Mouse (Mus musculus) G1E-ER4 (cell line): Measurements from ENCODE around the gene Emx1. TPM values are rescaled to one million over a fixed set of nuclear protein-coding genes. Genes with fewer than 3 reads are reported as not detected.

Experiments
- GATA1 ChIP-seq: IDR thresholded peaks from one replicate; pipeline ENCODE4 v1.8.0; 2012; ENCODE audit warnings: low read length, inconsistent platforms
- polyA plus RNA-seq: library from polyadenylated mRNA; stranded (reverse); fragments of >175 nt; gene quantifications from 2 replicates; pipeline ENCODE4 v1.2.3, GENCODE M21; 2012

Gene Emx1
- polyA plus RNA-seq, 1 experiment, result not detected

- no peak for TF ChIP-seq GATA1
Measured at GRCm38 (mm10) chr6:85249821-85250220, 62.6 kb downstream of the Emx1 start.

- TF ChIP-seq GATA1, result no peak
Measured at GRCm38 (mm10) chr6:85250811-85251241, 63.6 kb downstream of the Emx1 start.

GRCm38 (mm10) chr6:85252251-85253058 lies 65.2 kb downstream of the Emx1 start:
- no peak for TF ChIP-seq GATA1

GRCm38 (mm10) chr6:85253275-85253674 lies 66.0 kb downstream of the Emx1 start:
- no peak for TF ChIP-seq GATA1

Other genes with a start within 250 kb of the Emx1 start
- 0.69 and 0.70 TPM in 2 replicates for gene Exoc6b, start 117.9 kb upstream of the Emx1 start, polyA plus RNA-seq
- 53.8 and 59.8 TPM in 2 replicates for gene Spr, start 49.7 kb upstream of the Emx1 start, polyA plus RNA-seq
- 0.33 and 0.89 TPM in 2 replicates for gene Sfxn5, start 146.0 kb downstream of the Emx1 start, polyA plus RNA-seq
- gene Rab11fip5, start 187.2 kb downstream of the Emx1 start, polyA plus RNA-seq, result 0.70 and 0.85 TPM in 2 replicates
- not detected in 2 replicates for gene Noto, start 236.4 kb downstream of the Emx1 start, polyA plus RNA-seq
- 9.5 and 41.8 TPM in 2 replicates for gene Smyd5, start 244.6 kb downstream of the Emx1 start, polyA plus RNA-seq